Mouse (Mus musculus) bone marrow, adult 2 months (tissue): ENCODE measurements around the gene Ltbp4.

ENCODE experiments used
- CTCF ChIP-seq: fragments of 200-500 bp; IDR thresholded peaks from 2 replicates; pipeline ENCODE4 v1.5.1; 2011; ENCODE audit warnings: low read length, control low read depth; ENCODE audit not compliant: control insufficient read depth, insufficient read depth
- POLR2A ChIP-seq: fragments of 200-500 bp; IDR thresholded peaks from 2 replicates; pipeline ENCODE4 v1.6.1; 2011; ENCODE audit warnings: low read depth, mild to moderate bottlenecking, control low read depth, low read length, borderline replicate concordance; ENCODE audit not compliant: control insufficient read depth

- no peak for TF ChIP-seq POLR2A
- TF ChIP-seq CTCF: no peak
These were observed 6.0 kb downstream of the Ltbp4 start for GRCm38 (mm10) chr7:27331541-27331851.
